Mouse (Mus musculus) monocyte, adult 2 months (primary cell): Measurements from ENCODE around the gene Epgn.

Experiments
- DNase-seq, 2 experiments: peaks; one replicate each; pipeline ENCODE4 v3.0.0; 2022; ENCODE audit warnings: low spot score in 2 of 2, low read depth in 1 of 2

Gene Epgn

DNA sequence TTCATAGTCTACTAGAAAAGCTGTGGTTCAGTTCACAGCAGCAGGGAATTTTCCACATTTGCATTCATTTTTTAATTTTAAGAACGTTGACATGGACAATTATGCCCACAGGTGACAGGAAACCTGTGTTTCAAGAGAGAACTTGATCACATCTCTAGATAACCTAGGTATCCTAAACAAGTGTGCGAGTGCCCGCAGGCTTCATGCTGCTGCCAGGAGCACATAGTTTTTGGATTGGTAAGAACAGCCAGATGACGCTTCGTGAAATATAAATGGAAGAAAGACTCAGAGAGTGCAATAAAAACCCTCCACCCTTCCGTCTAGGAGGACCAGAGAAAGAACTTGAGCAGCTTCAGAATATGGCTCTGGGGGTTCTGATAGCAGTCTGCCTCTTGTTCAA lies at the start of gene Epgn:
Gene Epgn (plus strand): TSS at position 301 of the 400 bp plus-strand sequence.
- DNase-seq: no peak

GRCm38 (mm10) chr5:90980297-90980696 lies 47.0 kb upstream of the Epgn start:
- no peak for DNase-seq

DNA sequence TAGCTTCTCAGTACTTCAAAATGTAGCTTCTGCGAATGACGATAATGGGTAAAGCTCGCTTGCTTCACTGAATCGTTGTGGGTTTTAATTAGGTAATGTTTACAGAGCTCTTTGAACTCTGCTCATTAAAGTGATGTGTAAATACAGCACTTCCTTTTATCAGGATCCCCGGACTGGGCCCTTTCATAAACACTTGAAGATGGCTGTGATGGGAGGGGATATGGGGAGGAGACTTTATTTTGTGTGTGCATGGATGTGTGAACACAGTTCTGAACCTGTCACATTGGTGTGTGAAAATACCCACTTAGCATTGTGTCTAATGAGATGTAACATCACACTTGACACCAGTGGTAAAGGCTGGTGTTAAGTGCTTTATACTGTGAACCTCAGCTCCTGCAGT lies 39.7 kb upstream of the Epgn start:
- DNase-seq: no peak

GRCm38 (mm10) chr5:90988149-90988548 lies 39.1 kb upstream of the Epgn start:
- DNase-seq: no peak

DNA sequence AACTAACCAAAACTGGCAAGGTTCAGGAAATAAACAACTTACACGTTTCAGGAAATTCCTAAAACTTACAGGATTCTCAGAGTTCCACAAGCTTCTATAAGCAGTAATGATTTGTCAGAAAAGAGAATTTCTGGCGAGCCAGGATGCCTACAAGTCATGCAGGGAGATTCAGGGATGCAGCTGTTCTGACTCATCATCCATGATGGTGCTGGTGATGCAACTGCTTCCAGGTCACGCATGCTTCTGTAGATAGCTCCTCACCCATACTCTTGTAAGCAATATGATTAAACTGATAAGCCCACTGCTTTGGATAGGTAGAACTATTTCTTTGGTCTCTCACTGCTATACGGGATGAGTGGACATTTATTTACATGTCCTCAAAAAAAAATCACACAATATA lies 38.7 kb upstream of the Epgn start:
- DNase-seq: no peak

DNA sequence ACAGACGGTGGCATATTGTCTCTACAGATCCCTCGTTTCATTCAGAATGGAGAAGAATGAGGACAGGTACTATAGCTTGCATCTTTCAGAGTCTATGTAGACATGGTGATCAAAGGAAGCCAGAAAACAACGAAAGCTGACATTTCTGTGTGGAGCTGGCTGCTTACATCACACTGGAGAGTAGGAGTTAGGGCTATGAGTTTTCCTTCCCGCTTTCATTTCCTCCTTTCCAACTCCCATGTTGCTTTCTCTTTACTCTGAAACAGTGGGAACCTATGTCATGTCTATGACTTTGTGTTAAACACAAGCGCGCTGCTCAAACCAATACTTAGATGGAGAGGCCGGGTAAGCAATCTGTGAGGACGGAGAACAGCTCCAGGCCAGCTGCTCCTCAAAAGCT lies 27.3 kb upstream of the Epgn start:
- peak in 1 of 2 experiments; percentile 2 for DNase-seq

DNA sequence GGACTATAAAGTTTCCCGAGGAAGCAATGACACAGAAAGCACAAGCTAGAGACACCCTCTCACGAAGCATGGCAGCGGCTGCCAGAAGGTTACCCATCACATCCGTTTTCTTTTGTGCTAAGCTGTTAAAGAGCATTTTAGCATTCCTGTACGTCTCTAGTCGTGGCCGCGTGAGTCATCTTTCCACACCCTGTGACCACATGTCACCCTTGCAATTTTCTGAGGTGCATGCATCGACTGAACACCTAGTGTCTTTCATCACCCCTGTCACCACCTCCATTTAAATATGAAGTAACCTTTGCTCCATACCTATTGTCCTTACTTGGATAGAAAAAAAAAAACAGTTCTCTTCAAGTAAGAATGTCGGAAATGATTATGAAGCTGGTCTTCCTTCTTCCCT lies 12.0 kb upstream of the Epgn start:
- DNase-seq: no peak

- DNase-seq: no peak
Observed at GRCm38 (mm10) chr5:91023114-91023513, 4.2 kb upstream of the Epgn start.

- DNase-seq: no peak
Observed at GRCm38 (mm10) chr5:91027840-91028239, 576 bp downstream of the Epgn start.

- no peak for DNase-seq
Observed at GRCm38 (mm10) chr5:91030629-91031028, 3.4 kb downstream of the Epgn start.

DNA sequence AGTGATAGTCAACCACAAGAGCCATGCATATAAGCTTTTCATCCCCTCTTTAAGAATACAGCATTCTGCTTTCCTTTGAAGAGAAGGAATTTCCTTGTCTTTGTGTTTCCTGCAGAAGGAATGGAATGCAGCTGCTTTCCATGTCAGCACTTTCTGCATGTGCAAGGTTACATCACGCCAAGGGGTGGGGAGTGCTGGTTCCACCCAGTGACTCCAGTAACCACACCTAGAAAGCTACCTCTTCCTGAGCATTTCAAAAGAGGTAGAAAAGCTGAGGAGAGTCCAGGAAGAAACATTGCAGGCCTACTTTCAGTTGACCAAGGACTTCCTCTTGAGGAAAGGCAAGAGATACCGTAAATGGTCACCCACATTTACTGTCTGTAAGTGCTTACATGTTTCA lies 8.1 kb downstream of the Epgn start:
- DNase-seq: no peak

DNA sequence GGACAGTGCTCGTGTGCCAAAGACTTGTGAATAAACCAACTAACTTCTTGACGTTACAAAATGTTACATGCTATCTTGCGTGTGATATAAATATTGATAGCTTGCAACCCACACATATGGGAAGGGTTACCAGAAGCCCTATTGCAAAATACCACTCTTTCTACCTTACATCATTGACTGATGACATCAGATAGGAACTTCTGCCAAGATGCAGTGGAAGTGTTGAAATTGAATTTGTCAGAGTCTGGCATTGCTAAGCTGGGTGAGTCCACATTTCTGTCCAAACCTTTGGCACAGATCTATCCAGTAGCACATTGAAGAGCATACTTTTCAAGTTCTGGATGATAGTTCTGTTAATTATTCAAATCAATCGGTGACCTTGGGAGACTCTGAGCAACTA lies 9.4 kb downstream of the Epgn start:
- DNase-seq: no peak

DNA sequence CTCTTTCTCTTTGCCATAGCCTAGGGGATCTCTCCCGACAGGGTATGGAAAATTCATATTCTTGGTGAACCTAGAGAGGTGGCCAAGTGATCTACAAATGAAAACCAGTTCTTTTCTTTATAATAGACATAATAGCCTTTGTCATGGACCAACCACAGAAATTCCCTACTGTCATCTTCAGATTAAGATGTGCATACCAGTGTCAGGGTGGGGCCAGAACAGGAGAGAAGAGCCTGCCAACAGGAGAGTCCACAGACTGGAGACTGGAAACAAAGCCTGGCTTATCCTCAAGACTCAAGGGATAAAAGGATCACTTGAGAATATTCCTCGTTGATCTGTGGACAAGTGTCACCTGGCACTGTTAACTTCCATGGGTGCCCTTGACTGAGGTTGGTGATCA lies 10.5 kb downstream of the Epgn start:
- DNase-seq: no peak

- DNase-seq: no peak
Observed at GRCm38 (mm10) chr5:91038547-91038946, 11.3 kb downstream of the Epgn start.

DNA sequence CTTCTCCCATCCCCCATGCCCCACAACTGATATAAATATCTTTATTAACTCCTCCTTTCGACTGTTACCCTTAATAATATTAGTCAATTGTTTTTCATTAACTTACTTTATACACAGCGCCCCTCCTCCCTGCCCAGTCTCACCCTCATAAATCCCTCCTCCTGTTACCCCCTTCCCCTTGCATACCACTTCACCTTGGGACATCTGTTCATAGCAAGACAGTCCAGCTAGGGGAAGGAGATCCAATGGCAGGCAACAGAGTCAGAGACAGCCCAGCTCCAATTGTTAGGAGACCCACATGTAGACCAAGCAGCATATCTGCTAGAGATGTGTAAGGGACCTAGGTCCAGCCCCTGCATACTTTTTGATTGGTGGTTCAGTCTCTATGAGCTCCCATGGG lies 11.7 kb downstream of the Epgn start:
- DNase-seq: no peak

DNA sequence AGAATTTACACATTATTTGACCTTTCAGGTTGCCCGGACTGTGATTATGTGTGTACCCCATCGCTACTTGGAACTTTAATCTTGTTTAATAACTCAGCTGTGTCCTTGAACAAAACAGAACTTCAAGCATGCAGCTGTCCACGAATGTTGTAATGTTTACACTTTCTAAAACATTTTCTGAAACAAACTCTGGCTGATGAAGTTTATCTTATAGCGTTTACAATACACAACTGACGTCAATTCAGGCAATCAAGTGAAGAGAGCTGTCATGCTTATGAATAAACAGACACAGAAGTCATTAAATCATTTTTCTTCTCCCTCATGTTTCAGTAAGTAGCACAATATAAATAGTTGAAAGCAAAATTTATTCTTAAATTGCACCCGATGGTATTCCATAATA lies 20.7 kb downstream of the Epgn start:
- DNase-seq: no peak

DNA sequence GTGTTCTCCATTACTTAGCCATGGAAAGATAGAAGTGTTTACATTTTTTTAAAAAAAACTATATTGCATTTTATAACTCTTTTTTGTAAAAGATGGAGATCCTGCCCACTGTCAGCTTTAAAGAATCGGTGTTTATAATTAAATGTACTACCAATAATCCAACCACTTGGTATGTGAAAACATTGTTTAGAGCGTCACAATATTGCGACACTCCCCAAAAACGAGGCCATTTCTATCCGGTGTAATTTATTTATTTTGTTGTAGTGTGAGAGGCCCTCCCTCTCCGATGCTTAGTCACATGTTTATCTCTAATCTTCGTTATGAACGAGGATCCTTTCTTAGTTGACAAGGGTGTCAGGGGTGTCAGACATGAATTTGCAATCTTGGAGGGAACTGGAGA lies 21.1 kb downstream of the Epgn start:
- DNase-seq: no peak

- no peak for DNase-seq
Observed at GRCm38 (mm10) chr5:91072340-91072739, 45.1 kb downstream of the Epgn start.

DNA sequence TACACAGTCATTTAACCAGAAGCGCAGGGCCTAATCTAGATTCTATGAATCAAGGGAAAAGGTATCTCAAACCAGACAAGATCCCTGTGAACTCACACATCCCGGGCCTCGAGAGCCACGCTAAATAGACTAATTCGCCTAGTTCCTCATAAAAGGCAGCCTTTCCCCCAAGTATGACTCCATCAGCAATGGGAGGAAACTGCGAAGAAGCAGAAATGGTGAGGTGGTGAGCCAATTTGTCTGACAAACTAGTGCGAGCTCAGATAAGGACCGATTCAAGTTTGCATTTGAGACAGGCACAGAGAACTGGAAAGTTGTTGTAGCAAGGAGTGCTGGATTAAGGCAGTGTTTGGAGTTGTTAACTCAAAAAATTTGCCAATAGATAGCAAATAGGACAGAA lies 46.4 kb downstream of the Epgn start:
- DNase-seq: no peak

- DNase-seq: no peak
Observed at GRCm38 (mm10) chr5:91074026-91074425, 46.8 kb downstream of the Epgn start.

- no peak for DNase-seq
Observed at GRCm38 (mm10) chr5:91074450-91074950, 47.2 kb downstream of the Epgn start, which contains the start of gene Ereg. Gene Ereg, plus strand, starts transcription at chr5:91074622.

DNA sequence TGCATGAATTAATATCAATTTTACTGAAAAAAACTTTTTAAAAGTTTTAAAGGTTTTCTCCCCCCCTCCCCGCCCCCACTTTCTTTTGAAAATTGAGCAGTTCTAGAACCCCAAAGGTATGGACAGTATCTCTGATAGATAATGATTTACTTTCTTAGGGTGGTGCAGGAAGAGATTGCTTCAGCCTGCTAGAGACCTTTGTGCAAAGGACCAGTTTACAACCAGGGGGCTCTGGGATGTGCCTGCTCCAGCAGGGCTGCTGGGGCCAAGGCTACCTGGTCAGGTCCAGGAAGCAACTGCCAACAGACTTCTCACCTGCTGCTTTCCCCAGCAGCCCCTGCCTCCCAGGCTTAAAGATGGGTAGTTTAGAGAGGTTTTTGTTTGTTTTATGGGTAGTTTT lies 47.8 kb downstream of the Epgn start:
- no peak for DNase-seq

- DNase-seq: no peak
Observed at GRCm38 (mm10) chr5:91083016-91083415, 55.8 kb downstream of the Epgn start.
